Mouse (Mus musculus) ovary, postnatal 14 days (tissue): ENCODE data around the gene Cdhr4.
A peak's percentile ranks its signal among the peaks of the same experiment; 100 is the strongest.
"Not testable (repeated sequence)": the region's sequence is repeated elsewhere in the genome, so short reads cannot be mapped to it uniquely, and the experiment has no call there.

Source experiments
- DNase-seq: peaks from one replicate; pipeline ENCODE4 v3.0.0; 2022; ENCODE audit warnings: low spot score

Cdhr4 gene

DNA sequence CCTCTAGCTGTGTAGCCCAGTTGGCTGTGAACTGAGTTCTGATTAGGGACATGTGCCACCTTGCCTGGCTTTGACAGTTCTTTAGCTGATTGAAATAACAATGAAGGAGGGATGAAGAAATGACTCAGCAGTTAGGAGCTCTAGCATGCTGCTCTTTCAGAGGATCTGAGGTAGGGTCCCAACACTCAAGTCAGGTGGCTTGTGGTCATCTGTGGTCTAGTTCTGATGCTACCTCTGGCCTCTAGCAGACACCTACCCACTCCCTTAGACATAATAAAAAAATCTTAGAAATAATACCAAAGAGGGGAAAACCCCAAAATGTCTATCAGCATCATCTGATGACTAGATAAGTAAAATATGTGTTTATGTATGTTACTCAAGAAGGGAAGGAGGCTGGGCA, 18.1 kb downstream of the Cdhr4 start:
- DNase-seq, result no peak

DNA sequence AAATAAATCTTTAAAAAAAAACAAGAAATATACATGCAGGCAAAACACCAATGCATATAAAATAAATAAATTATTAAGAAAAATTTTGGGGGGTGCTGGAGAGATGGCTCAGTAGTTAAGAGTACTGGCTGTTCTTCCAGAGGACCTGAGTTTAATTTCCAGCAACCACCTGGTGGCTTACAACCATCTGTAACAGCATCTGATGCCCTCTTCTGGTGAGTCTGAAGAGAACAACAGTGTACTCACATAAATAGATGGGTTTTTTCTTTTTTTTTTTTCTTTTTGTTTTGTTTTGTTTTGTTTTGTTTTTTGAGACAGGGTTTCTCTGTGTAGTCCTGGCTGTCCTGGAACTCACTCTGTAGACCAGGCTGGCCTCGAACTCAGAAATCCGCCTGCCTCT, 21.3 kb downstream of the Cdhr4 start:
- DNase-seq, result not testable (repeated sequence)

DNA sequence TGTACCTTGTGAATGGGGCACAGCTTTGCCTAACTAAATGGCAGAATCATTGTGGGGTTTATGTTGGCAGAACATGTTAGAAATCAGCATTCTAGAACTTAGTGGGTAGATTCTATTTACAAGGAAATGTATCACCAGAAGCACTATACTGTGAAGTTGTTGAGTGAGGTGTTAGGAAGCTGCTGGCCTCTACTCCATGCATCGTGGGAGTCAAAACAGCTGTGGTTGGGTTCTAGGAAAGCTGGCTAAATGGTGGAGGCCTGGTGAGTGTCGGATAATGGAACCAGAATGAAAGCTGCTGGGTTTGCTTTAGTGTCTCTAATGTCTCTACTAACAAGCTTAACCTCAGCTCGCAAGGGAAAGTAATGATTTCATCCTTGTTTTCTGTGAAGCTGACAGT, 24.8 kb downstream of the Cdhr4 start:
- no peak for DNase-seq

DNA sequence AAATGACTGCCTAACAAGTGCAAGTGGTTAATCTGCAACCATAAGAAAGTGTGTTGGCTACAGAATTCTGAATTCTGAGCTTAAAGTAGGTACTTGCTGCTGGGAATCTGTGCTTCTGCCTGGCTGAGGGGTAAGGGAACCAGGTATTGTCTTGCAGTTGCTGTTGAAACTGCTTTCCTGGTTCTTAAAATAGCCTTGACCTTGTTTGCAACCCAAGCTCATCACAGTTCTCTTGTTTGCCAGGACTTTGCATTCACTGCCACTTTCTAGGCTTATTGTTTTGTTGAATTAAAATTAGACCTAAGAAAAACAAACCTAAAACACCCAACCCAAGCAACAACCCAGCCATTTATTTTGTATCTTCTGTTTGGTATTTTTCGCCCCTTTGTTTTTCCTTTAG, 28.4 kb downstream of the Cdhr4 start:
- DNase-seq, result no peak

DNA sequence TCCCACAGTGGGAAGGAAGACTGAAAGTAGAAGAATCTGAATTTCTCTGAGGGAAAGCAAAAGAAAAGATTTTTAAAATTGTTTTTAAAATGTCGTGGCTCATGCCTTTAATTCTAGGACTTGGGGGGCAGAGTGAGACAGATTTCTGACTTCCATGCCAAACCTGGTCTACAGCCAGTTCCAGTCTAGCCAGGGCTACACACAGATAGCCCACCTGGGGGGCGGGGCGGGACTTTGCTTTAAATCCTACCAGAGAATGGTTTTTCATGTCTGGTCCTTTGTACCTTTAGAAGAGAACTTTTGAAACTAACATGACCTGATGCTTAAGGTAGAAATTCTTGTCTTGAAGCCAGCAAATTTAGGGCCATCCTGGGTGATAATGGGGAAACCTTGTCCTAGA, 30.9 kb downstream of the Cdhr4 start:
- DNase-seq, result no peak

DNA sequence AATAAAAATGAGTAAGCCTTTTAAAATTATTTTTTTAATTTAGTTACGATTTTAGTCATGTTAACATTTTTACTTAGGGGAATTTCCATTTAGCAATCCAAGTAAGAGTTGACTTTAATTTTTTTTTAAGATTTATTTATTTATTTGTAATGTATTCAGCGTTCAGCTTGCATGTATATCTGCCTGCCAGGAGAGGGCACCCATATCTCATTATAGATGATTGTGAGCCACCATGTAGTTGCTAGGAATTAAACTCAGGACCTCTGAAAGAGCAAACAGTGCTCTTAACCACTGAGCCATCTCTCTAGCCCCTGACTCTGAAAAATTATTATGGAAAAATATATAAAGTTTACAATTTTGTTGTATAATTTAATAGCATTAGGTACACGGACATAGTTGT, 34.3 kb downstream of the Cdhr4 start:
- DNase-seq, result no peak

DNA sequence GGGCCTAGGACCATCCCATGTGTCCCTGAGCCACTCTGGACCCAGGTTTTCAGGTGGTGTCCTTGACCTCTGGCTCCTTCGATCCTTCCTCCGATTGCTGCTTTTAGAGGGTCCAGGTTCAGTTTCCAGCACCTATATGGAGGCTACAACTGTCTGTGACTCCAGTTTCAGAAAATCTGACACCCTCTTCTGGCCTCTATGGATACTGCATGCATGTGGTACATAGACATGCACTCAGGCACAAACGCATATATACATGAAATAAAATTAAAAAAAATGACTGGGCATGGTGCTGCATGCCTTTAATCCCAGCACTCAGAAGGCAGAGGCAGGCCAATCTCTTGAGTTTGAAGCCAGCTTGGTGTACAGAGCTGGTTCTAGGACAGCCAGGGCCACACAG, 35.6 kb downstream of the Cdhr4 start:
- DNase-seq, result no peak

DNA sequence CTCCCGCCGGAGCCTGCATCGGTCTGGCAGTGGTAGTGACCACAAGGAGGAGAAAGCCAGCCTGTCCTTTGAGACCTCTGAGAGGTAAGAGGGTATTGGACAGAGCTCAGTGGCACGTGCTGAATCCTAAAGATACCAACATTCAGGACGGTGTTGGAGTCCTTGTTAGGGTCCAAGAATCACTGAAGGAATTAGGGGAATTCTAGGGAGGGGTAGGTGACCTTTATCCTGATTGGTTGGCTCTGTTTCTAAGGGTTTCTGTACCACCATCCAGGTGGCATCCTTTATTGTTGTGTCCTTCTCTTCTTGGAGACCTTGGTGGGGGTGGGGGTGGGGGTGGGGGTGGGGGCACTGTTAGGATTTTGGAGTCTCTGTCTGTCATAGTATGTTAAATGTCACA, 39.8 kb downstream of the Cdhr4 start:
- DNase-seq, result no peak

DNA sequence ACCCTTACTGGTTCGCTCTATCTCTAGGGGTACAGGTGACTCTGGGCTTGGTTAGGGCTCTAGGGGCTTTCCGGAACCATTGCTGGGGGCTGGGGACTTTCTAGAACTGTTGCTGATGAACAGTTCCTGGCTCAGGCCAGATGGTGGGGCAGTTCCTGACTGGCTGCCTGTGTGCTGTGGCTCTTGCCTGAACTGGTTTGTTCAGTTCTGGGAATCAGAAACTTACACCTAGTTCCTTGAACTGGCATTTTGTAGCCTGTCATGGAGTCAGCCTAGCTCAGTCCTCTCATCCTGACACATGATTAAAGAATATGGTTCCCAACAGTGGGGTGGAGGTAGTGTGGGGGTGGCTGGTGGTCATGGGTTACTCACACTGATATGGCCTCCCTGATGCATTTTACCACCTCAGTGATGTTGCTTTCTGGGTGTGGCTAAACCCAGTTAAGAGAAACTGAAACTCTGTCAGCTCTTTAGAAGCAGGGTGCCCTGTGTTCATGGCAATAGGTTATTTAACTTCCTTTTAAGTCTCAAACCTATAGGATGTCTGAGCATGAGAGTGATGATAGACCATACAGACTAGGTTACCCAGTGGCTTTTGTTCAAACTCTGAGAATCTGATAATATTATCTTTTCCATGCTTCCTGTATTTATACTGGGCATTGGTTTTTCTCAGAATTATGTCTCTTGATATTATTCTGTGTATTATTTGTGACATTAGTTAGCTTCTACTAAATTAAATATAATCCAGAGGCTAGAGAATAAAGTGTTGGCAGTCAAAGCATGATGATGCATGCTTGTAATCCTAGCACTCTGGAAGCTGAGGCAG, 43.2 kb downstream of the Cdhr4 start:
- DNase-seq, result no peak

DNA sequence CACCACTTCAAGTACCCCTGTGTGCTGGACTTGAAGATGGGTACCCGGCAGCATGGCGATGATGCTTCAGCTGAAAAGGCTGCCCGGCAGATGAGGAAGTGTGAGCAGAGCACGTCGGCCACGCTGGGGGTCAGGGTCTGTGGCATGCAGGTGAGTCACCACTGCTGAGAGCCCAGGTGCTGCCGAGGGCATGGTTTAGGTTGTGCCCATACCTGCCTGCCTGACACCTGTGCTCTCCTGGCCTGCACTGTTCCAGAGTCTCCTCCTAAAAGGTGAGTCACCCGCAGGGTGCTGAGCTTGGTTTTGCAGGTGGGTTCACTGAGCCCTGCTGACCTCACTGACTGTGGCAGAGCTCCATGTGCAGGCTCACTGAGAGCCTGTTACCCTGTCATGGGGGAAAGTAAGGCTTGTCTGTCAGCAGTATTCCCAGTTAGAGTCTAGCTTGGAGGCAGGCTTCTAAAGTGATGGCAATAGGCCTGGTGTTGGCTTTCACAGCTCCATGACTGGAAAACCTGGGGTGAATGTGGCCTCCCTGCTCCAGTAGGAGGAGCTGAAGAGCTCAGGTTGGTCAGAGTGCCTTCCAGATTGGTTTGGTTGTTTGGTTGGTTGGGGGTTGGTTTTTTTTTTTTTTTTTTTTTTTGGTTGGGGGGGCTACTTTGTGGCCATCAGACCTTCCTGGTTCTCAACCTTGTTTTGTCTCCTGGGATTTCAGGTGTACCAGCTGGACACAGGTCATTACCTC, 52.6 kb downstream of the Cdhr4 start:
- no peak for DNase-seq

DNA sequence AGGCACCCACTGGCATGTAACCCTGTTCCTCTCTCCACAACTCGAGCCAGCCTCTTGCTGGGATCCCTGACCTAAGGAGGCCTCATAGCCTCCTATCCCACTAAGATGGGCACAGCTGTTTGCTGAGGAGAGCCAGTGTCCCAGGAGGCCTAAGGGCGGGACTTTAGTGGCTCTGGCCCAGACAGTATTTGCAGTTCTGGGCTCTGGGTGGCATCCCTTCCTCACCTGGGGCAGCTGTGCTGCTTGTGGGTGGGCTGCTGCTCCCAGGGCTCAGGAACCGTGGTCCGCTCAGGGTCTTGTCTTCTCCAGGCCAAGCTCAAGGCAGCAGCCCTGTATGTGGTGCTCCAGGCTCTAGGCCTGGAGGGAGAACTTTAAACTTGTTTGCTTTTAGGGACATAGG, 54.3 kb downstream of the Cdhr4 start:
- no peak for DNase-seq

DNA sequence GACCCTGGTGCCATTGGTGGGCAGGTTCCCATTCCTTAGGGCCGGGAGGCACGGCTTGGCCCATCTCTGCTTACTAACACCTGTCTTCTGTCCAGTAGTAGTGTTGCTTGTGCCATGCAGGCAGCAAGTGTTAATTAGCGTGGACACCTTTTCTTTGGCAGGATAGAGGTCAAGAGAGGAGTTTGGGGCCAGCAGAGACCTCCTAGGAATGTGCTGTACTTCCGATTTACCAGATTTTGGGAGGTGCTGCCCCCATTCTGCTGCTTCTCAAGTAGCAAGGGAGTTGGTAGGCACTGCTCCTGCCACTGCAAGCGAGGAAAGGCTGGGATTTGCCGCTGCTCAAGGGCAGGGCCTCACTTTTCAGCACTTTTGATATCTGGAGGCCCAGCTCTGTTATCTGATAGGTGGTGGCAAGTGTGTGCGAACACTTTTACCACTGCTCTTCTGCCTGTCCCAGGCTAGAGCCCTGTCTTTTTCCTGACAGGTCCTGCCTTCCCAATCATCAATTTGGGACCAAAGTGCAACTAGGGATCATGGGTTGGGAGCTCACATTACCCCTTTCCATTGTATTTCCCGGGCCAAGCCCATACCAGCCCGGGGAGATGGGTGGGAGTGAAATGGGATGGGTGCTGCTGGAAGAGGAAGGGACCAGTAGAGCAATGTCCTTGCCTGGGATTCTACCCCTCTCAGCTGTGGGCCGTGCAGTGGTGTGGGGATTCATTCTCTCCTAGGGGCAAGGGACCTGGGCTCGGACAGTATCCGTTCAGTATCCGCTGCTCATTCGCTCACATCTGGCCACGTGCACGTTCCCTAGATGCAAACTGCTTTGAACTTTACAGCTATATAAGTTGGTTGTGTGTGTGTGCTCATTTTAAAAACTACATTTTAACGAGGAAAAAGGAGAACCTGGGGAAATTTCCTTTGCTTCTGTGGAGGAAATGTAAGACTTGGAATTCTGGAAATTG, 55.6 kb downstream of the Cdhr4 start:
- DNase-seq, result no peak

DNA sequence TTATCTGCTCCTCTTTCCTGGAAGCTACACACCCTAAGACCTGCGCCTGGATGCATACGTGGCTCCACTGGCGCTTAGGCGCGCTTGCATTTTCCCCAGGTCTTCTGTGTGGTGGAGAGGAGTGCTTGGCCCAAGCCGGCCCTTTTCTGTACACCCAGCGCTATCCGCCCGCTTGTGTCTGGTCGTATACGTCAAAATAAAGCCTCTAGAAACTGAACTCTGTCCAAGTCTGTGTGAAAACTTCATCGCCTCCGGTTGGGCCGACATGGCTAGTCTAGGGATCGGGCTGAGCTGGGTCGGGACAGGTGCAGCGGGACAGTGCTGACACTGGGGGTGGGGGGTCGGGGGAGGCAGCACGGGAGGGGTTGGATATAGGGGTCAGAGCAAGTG, 56.3 kb downstream of the Cdhr4 start:
- no peak for DNase-seq

DNA sequence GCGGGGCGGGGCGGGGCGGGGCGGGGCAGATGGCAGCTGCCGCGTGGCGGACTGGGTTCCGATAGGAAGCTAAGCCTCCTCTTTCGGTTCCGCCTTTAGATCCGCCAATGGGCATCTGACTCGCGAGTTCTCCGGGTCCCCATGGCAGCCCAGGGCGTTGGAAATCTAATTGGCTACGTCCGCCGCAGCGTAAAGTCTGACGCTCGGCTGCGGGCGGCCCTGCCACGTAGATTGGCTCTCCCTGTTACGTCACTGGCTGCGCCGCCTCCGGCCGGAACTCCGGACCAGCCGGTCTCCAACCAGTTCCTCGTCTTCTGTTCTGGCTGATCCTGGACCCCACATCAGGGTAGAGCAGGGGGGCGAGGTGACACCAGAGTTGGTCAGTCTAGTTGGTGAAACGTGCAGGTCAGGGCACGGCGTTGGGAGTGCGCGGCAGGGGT, 56.7 kb downstream of the Cdhr4 start, which contains the start of gene Gmppb:
Gene Gmppb, plus strand, starts transcription at position 227 of the 440 bp plus-strand sequence.
- peak; percentile 91 for DNase-seq
